Comparison of ENCODE assay signal across 10 mouse cellular contexts in genomic region chr17:49824142-49824840, GRCm38 (mm10).
DNase-seq lines count a peak whose midpoint lies in the region; ATAC-seq lines count a peak whose summit lies in the region.
"Had no signal": no experiment of that assay in that cellular context is flagged by ENCODE, and none has a peak within 500 bp of the region (broad histone marks: within the 10 kb centered on the region; RNA-seq: fewer than 3 reads in every experiment).

No protein-coding gene starts in this region.

- ATAC-seq in granulocyte monocyte progenitor cell, adult 5-6 weeks (replicated peaks; ENCODE audit: poor library complexity, severe bottlenecking): no peak
- no peak for ATAC-seq in megakaryocyte, adult 5-6 weeks (ENCODE audit: poor library complexity, severe bottlenecking)

- peak; percentile 67 to 78 for DNase-seq in right cerebral cortex, postnatal 10 days (ENCODE audit: low spot score in 2 of 2)
- DNase-seq in right cerebral cortex, adult 2 months (ENCODE audit: low spot score in 2 of 2): no peak
- DNase-seq in cerebellum, postnatal 4 days (ENCODE audit: low spot score in 2 of 2): peak; percentile 18 to 53
- DNase-seq in layer of hippocampus, adult 8-10 months (ENCODE audit: low spot score in 2 of 2): peak; percentile 60 to 73
- no peak for DNase-seq in liver
- DNase-seq: lung, adult 18-20 months; spleen, adult 18-20 months; thymus, postnatal 4 days had no signal

Comparison
In these comparisons a context has a peak if more than half of its experiments do, and no peak if none do; other contexts are left out.
1. DNase-seq: peak in right cerebral cortex, postnatal 10 days (2 of 2), cerebellum, postnatal 4 days (2 of 2) and layer of hippocampus, adult 8-10 months (2 of 2); none in right cerebral cortex, adult 2 months (0 of 2) and liver (single experiment).